Mouse (Mus musculus): ENCODE measurements around the gene Dync1h1. TPM values are rescaled to one million over a fixed set of nuclear protein-coding genes. Genes with fewer than 3 reads are reported as not detected.

The Dync1h1 gene
- polyA plus RNA-seq (2015; fragmentation: Nextera tagmentation; extraction: Ambion mirVana), result 11.2 and 14.6 TPM in 2 replicates

- H3K4me2 ChIP-seq, result peak within 1 kb of the TSS; percentile 87
- H3K9ac ChIP-seq, result peak within 1 kb of the TSS; percentile 96
- H3K36me3 ChIP-seq (replicated peaks), result no peaks in the 10 kb centered on the region
- H3K27ac ChIP-seq (replicated peaks), result peak within 1 kb of the TSS; percentile 98
- H3K4me3 ChIP-seq (replicated peaks), result peak within 1 kb of the TSS; percentile 99
- H3K27me3 ChIP-seq, result peaks cover 26% of the 10 kb centered on the region
- peaks cover 32% of the 10 kb centered on the region for H3K4me1 ChIP-seq (replicated peaks)
- WGBS (ENCODE audit: insufficient replicate concordance), result under 1% methylated on average over 105 of the region's 105 CpGs
- no peaks in the 10 kb centered on the region for H3K9me3 ChIP-seq (replicated peaks)
- peak; percentile 90 for ATAC-seq (ENCODE audit: insufficient read depth)
Measured at GRCm38 (mm10) chr12:110601241-110602218, at the start of gene Dync1h1. Dync1h1 (plus strand) TSS chr12:110601452.

GRCm38 (mm10) chr12:110552113-110552512 lies 49.1 kb upstream of the Dync1h1 start:
- Histone ChIP-seq H3K27me3 (no peaks in the 10 kb centered on the region), H3K9ac (no peak overlapping the region), H3K36me3 (replicated peaks) (peaks cover 93% of the 10 kb centered on the region), H3K9me3 (replicated peaks) (no peaks in the 10 kb centered on the region), H3K4me1 (replicated peaks) (peaks cover 17% of the 10 kb centered on the region), H3K4me2 (no peak overlapping the region), H3K4me3 (replicated peaks) (no peak overlapping the region), H3K27ac (replicated peaks) (no peak overlapping the region)
- WGBS (ENCODE audit: insufficient replicate concordance), result 86% methylated on average over 13 of the region's 13 CpGs
- no peak for ATAC-seq (ENCODE audit: insufficient read depth)

- no peak overlapping the region for H3K4me3 ChIP-seq (replicated peaks)
- H3K36me3 ChIP-seq (replicated peaks), result peaks cover 93% of the 10 kb centered on the region
- ATAC-seq (ENCODE audit: insufficient read depth), result no peak
- H3K9me3 ChIP-seq (replicated peaks), result no peaks in the 10 kb centered on the region
- H3K27ac ChIP-seq (replicated peaks), result no peak overlapping the region
- 87% methylated on average over 5 of the region's 5 CpGs for WGBS (ENCODE audit: insufficient replicate concordance)
- no peak overlapping the region for H3K4me2 ChIP-seq
- peaks cover 17% of the 10 kb centered on the region for H3K4me1 ChIP-seq (replicated peaks)
- no peak overlapping the region for H3K9ac ChIP-seq
- no peaks in the 10 kb centered on the region for H3K27me3 ChIP-seq
Measured at GRCm38 (mm10) chr12:110553362-110553761, 47.9 kb upstream of the Dync1h1 start.

GRCm38 (mm10) chr12:110555536-110556240 lies 45.6 kb upstream of the Dync1h1 start:
- ATAC-seq (ENCODE audit: insufficient read depth), result no peak
- H3K36me3 ChIP-seq (replicated peaks), result peaks cover 91% of the 10 kb centered on the region
- no peak overlapping the region for H3K4me2 ChIP-seq
- no peak overlapping the region for H3K4me3 ChIP-seq (replicated peaks)
- no peak overlapping the region for H3K9ac ChIP-seq
- H3K9me3 ChIP-seq (replicated peaks), result no peaks in the 10 kb centered on the region
- H3K27me3 ChIP-seq, result no peaks in the 10 kb centered on the region
- WGBS (ENCODE audit: insufficient replicate concordance), result 91% methylated on average over 21 of the region's 21 CpGs
- H3K27ac ChIP-seq (replicated peaks), result no peak overlapping the region
- H3K4me1 ChIP-seq (replicated peaks), result no peaks in the 10 kb centered on the region

GRCm38 (mm10) chr12:110556861-110557628 lies 44.2 kb upstream of the Dync1h1 start:
- Histone ChIP-seq H3K9ac (no peak overlapping the region), H3K9me3 (replicated peaks) (no peaks in the 10 kb centered on the region), H3K4me2 (no peak overlapping the region), H3K36me3 (replicated peaks) (peaks cover 90% of the 10 kb centered on the region), H3K4me3 (replicated peaks) (no peak overlapping the region), H3K4me1 (replicated peaks) (no peaks in the 10 kb centered on the region), H3K27ac (replicated peaks) (no peak overlapping the region), H3K27me3 (no peaks in the 10 kb centered on the region)
- ATAC-seq (ENCODE audit: insufficient read depth), result no peak
- WGBS (ENCODE audit: insufficient replicate concordance), result 84% methylated on average over 18 of the region's 18 CpGs

GRCm38 (mm10) chr12:110558175-110558574 lies 43.1 kb upstream of the Dync1h1 start:
- H3K36me3 ChIP-seq (replicated peaks), result peaks cover 89% of the 10 kb centered on the region

GRCm38 (mm10) chr12:110563383-110563782 lies 37.9 kb upstream of the Dync1h1 start:
- Histone ChIP-seq H3K27me3 (no peaks in the 10 kb centered on the region), H3K36me3 (replicated peaks) (peaks cover 87% of the 10 kb centered on the region), H3K27ac (replicated peaks) (no peak overlapping the region), H3K4me1 (replicated peaks) (peaks cover 22% of the 10 kb centered on the region; the same call in 1 of the 2 replicates), H3K9me3 (replicated peaks) (no peaks in the 10 kb centered on the region), H3K4me2 (no peak overlapping the region), H3K9ac (no peak overlapping the region), H3K4me3 (replicated peaks) (no peak overlapping the region)
- peak; percentile 62 for ATAC-seq (ENCODE audit: insufficient read depth)
- 67% methylated on average over 11 of the region's 11 CpGs for WGBS (ENCODE audit: insufficient replicate concordance)

More at GRCm38 (mm10) chr12:110558175-110558574, 43.1 kb upstream of the Dync1h1 start:
- Histone ChIP-seq H3K4me1 (replicated peaks) (0 out of 2 replicates have a peak, but pooled peaks cover 3% of the 10 kb centered on the region), H3K9ac (no peak overlapping the region), H3K4me2 (no peak overlapping the region), H3K27ac (replicated peaks) (no peak overlapping the region), H3K4me3 (replicated peaks) (no peak overlapping the region), H3K27me3 (no peaks in the 10 kb centered on the region), H3K9me3 (replicated peaks) (no peaks in the 10 kb centered on the region)
- no peak for ATAC-seq (ENCODE audit: insufficient read depth)
- WGBS (ENCODE audit: insufficient replicate concordance), result 91% methylated on average over 7 of the region's 7 CpGs

GRCm38 (mm10) chr12:110564848-110565247 lies 36.4 kb upstream of the Dync1h1 start:
- H3K36me3 ChIP-seq (replicated peaks), result peaks cover 87% of the 10 kb centered on the region
- H3K27me3 ChIP-seq, result no peaks in the 10 kb centered on the region
- no peaks in the 10 kb centered on the region for H3K9me3 ChIP-seq (replicated peaks)
- H3K4me3 ChIP-seq (replicated peaks), result no peak overlapping the region
- no peak overlapping the region for H3K9ac ChIP-seq
- peak overlapping the region; percentile 11 for H3K27ac ChIP-seq (replicated peaks)
- H3K4me1 ChIP-seq (replicated peaks), result peaks cover 22% of the 10 kb centered on the region; the same call in 1 of the 2 replicates
- H3K4me2 ChIP-seq, result no peak overlapping the region
- ATAC-seq (ENCODE audit: insufficient read depth), result peak; percentile 81
- 77% methylated on average over 11 of the region's 11 CpGs for WGBS (ENCODE audit: insufficient replicate concordance)

GRCm38 (mm10) chr12:110566366-110566765 lies 34.9 kb upstream of the Dync1h1 start:
- Histone ChIP-seq H3K4me3 (replicated peaks) (no peak overlapping the region), H3K27ac (replicated peaks) (no peak overlapping the region), H3K27me3 (no peaks in the 10 kb centered on the region), H3K4me1 (replicated peaks) (peaks cover 22% of the 10 kb centered on the region; the same call in 1 of the 2 replicates), H3K9ac (no peak overlapping the region), H3K36me3 (replicated peaks) (peaks cover 87% of the 10 kb centered on the region), H3K4me2 (no peak overlapping the region), H3K9me3 (replicated peaks) (no peaks in the 10 kb centered on the region)
- 83% methylated on average over 9 of the region's 9 CpGs for WGBS (ENCODE audit: insufficient replicate concordance)
- ATAC-seq (ENCODE audit: insufficient read depth), result no peak

- H3K9ac ChIP-seq, result no peak overlapping the region
Measured at GRCm38 (mm10) chr12:110571050-110571449, 30.2 kb upstream of the Dync1h1 start.

More at GRCm38 (mm10) chr12:110571050-110571449, 30.2 kb upstream of the Dync1h1 start:
- Histone ChIP-seq H3K4me3 (replicated peaks) (no peak overlapping the region), H3K4me1 (replicated peaks) (no peaks in the 10 kb centered on the region), H3K4me2 (no peak overlapping the region), H3K27me3 (no peaks in the 10 kb centered on the region), H3K27ac (replicated peaks) (no peak overlapping the region), H3K9me3 (replicated peaks) (no peaks in the 10 kb centered on the region), H3K36me3 (replicated peaks) (peaks cover 64% of the 10 kb centered on the region)
- WGBS (ENCODE audit: insufficient replicate concordance), result 82% methylated on average over 10 of the region's 10 CpGs
- ATAC-seq (ENCODE audit: insufficient read depth), result no peak

Data from liver, embryonic 15.5 days (tissue).